ENCODE assay signal across 10 mouse cellular contexts in genomic region chr9:25519193-25519592, GRCm38 (mm10). TPM values are rescaled to one million over a fixed set of nuclear protein-coding genes. Genes with fewer than 3 reads are reported as not detected.
DNase-seq lines count a peak whose midpoint lies in the region; ATAC-seq and TF ChIP-seq lines count a peak whose summit lies in the region.
"Had no signal": no experiment of that assay in that cellular context is flagged by ENCODE, and none has a peak within 500 bp of the region (broad histone marks: within the 10 kb centered on the region; RNA-seq: fewer than 3 reads in every experiment).

No protein-coding gene starts in this region.

- no peak overlapping the region for H3K27ac ChIP-seq in midbrain, embryonic 15.5 days
- H3K27ac ChIP-seq in midbrain, embryonic 14.5 days (replicated peaks; ENCODE audit: low read depth, low read length) = no peak overlapping the region
- no peak overlapping the region for H3K27ac ChIP-seq in heart, adult 2 months
- H3K27ac ChIP-seq: liver, embryonic 14.5 days had no signal

- H3K4me1 ChIP-seq in midbrain, embryonic 15.5 days = peaks cover 11% of the 10 kb centered on the region; the same call in 1 of the 2 replicates
- no peaks in the 10 kb centered on the region for H3K4me1 ChIP-seq in midbrain, embryonic 14.5 days (ENCODE audit: control insufficient read depth, insufficient read depth, low read length)
- H3K4me1 ChIP-seq in heart, adult 2 months (ENCODE audit: control insufficient read depth, insufficient read depth, low read length) = peaks cover 18% of the 10 kb centered on the region

- H3K9ac ChIP-seq in midbrain, embryonic 15.5 days = no peak overlapping the region
- H3K9ac ChIP-seq in midbrain, embryonic 14.5 days (replicated peaks; ENCODE audit: low read length) = no peak overlapping the region
- H3K9ac ChIP-seq in heart, adult 2 months (ENCODE audit: low read depth, low read length) = no peak overlapping the region
- H3K9ac ChIP-seq: liver, embryonic 14.5 days had no signal

- no peaks in the 10 kb centered on the region for H3K27me3 ChIP-seq in midbrain, embryonic 15.5 days (replicated peaks)
- H3K27me3 ChIP-seq in midbrain, embryonic 14.5 days (ENCODE audit: control insufficient read depth, insufficient read depth, low read length) = no peaks in the 10 kb centered on the region
- no peaks in the 10 kb centered on the region for H3K27me3 ChIP-seq in heart, adult 2 months (ENCODE audit: control insufficient read depth, insufficient read depth, low read length)

- no peak for DNase-seq in frontal cortex, adult 2 months (ENCODE audit: extremely low spot score in 1 of 2, low spot score in 1 of 2)
- no peak for DNase-seq in midbrain, embryonic 14.5 days
- DNase-seq in heart, adult 2 months = peak; percentile 58 to 64
- peak; percentile 11 to 19 for DNase-seq in kidney, postnatal 4 days
- no peak for DNase-seq in adipocyte (ENCODE audit: low spot score)

- no peak overlapping the region for H3K4me2 ChIP-seq in midbrain, embryonic 15.5 days
- H3K4me2 ChIP-seq in midbrain, embryonic 14.5 days (ENCODE audit: low read length) = no peak overlapping the region

- no peak for TF ChIP-seq POLR2A in heart, adult 2 months (IDR thresholded peaks at IDR 0.05; ENCODE audit: insufficient read depth, low read depth, low read length)

- TF ChIP-seq EP300 in heart, adult 2 months (IDR thresholded peaks at IDR 0.05; ENCODE audit: insufficient read depth, low read depth, low read length) = no peak

- peak; percentile 66 for ATAC-seq in frontal cortex, adult (ENCODE audit: low TSS enrichment)
- peak; percentile 52 for ATAC-seq in midbrain, embryonic 15.5 days (replicated peaks)
- ATAC-seq in midbrain, embryonic 14.5 days (ENCODE audit: low FRiP score, low TSS enrichment) = no peak
- ATAC-seq in activated CD4-positive, CD25-positive, alpha-beta regulatory T cell, adult 4 months = no peak

- 52% methylated on average over 6 of the region's 6 CpGs for whole genome bisulfite sequencing in midbrain, embryonic 15.5 days
- 59% methylated on average over 6 of the region's 6 CpGs for WGBS in midbrain, embryonic 14.5 days
- 24% methylated on average over 6 of the region's 6 CpGs for WGBS in heart, adult 2 months

- H3K9me3 ChIP-seq in midbrain, embryonic 15.5 days = no peaks in the 10 kb centered on the region
- H3K9me3 ChIP-seq in midbrain, embryonic 14.5 days (ENCODE audit: control insufficient read depth, low read length) = no peaks in the 10 kb centered on the region

- no peak overlapping the region for H3K4me3 ChIP-seq in midbrain, embryonic 15.5 days
- H3K4me3 ChIP-seq in midbrain, embryonic 14.5 days (replicated peaks; ENCODE audit: low read depth, low read length) = no peak overlapping the region
- H3K4me3 ChIP-seq in heart, adult 2 months = no peak overlapping the region
- H3K4me3 ChIP-seq: myocyte had no signal

- H3K36me3 ChIP-seq in midbrain, embryonic 15.5 days (replicated peaks) = no peaks in the 10 kb centered on the region
- H3K36me3 ChIP-seq in midbrain, embryonic 14.5 days (ENCODE audit: control insufficient read depth, insufficient read depth, low read length) = no peaks in the 10 kb centered on the region
- H3K36me3 ChIP-seq in heart, adult 2 months (ENCODE audit: control insufficient read depth, insufficient read depth, low read length) = peaks cover 11% of the 10 kb centered on the region; the same call in 1 of the 2 replicates

- intact Hi-C loops in heart, adult 2 months (cut with DNase I) = no loop called here

- no peak for TF ChIP-seq CTCF in heart, adult 2 months (IDR thresholded peaks at IDR 0.05)

- peaks cover 11% of the 10 kb centered on the region for H3K79me2 ChIP-seq in heart, adult 2 months (replicated peaks; ENCODE audit: control insufficient read depth, insufficient read depth, low read length)

RNA-seq across cellular contexts. Expression of gene Eepd1, which starts 37.8 kb away (rescaled TPM):
- polyA plus RNA-seq in frontal cortex, adult 2 months (2012; rRNA removed) = 21.1 and 22.8 TPM in 2 replicates
- 9.4 and 10.8 TPM in 2 replicates for polyA plus RNA-seq in midbrain, embryonic 15.5 days (2015; fragmentation: Nextera tagmentation; extraction: Ambion mirVana)
- polyA plus RNA-seq in midbrain, embryonic 14.5 days (2014; fragmentation: Nextera tagmentation; extraction: Ambion mirVana) = 6.4 and 6.9 TPM in 2 replicates
- total RNA-seq in heart, adult 2 months (2021) = 10 to 100 TPM; 18.9 to 23.3 TPM
- 16.7 and 21.3 TPM in 2 replicates for polyA plus RNA-seq in heart, adult 2 months (2012; rRNA removed)
- polyA plus RNA-seq in activated CD4-positive, CD25-positive, alpha-beta regulatory T cell, adult 4 months (2017; shearing (Covaris generic)) = under 1 TPM; 0.32 to 0.56 TPM

Comparison
In these comparisons a context has a peak if more than half of its experiments do, and no peak if none do; other contexts are left out.
1. ATAC-seq: peak in frontal cortex, adult (single experiment) and midbrain, embryonic 15.5 days (single experiment); none in midbrain, embryonic 14.5 days (single experiment) and activated CD4-positive, CD25-positive, alpha-beta regulatory T cell, adult 4 months (single experiment).
2. DNase-seq: peak in heart, adult 2 months (2 of 2) and kidney, postnatal 4 days (2 of 2); none in frontal cortex, adult 2 months (0 of 2), midbrain, embryonic 14.5 days (single experiment) and adipocyte (single experiment).